Mouse (Mus musculus) lung, postnatal 0 days (tissue): Measurements from ENCODE around the gene Tlk1. TPM values are rescaled to one million over a fixed set of nuclear protein-coding genes. Genes with fewer than 3 reads are reported as not detected.

Source experiments
- ATAC-seq: fragments of 200-750 bp; cut with Nextera tagmentation; 2 replicates; pipeline ENCODE4 v1.8.0; 2017; ENCODE audit warnings: moderate library complexity
- DNase-seq: peaks from one replicate; pipeline ENCODE4 v3.0.0-alpha.2; 2016; ENCODE audit warnings: low spot score
- H3K27ac ChIP-seq: fragments of 300-500 bp; sonication (generic); 2 replicates; pipeline ENCODE4 v1.5.1; 2014; ENCODE audit warnings: antibody characterized with exemption, mild to moderate bottlenecking, low read length, mixed read lengths
- H3K27me3 ChIP-seq: fragments of 300-500 bp; sonication (generic); replicated peaks from 2 replicates; pipeline ENCODE4 v1.6.1; 2014; ENCODE audit warnings: low read length, mixed read lengths; ENCODE audit not compliant: insufficient read depth
- H3K36me3 ChIP-seq: fragments of 300-500 bp; sonication (generic); 2 replicates; pipeline ENCODE4 v1.6.1; 2014; ENCODE audit warnings: low read length, mixed read lengths; ENCODE audit not compliant: insufficient read depth
- H3K4me1 ChIP-seq: fragments of 300-500 bp; sonication (generic); 2 replicates; pipeline ENCODE4 v1.6.1; 2014; ENCODE audit warnings: antibody characterized with exemption, low read depth, low read length, mixed read lengths; ENCODE audit not compliant: insufficient read depth
- H3K4me2 ChIP-seq: fragments of 300-500 bp; sonication (generic); replicated peaks from 2 replicates; pipeline ENCODE4 v1.6.1; 2014; ENCODE audit warnings: low read depth, mild to moderate bottlenecking, low read length, moderate library complexity, mixed read lengths
- H3K4me3 ChIP-seq: fragments of 300-500 bp; sonication (generic); 2 replicates; pipeline ENCODE4 v1.5.1; 2014; ENCODE audit warnings: low read depth, low read length
- H3K9ac ChIP-seq: fragments of 300-500 bp; sonication (generic); replicated peaks from 2 replicates; pipeline ENCODE4 v1.6.1; 2014; ENCODE audit warnings: low read depth, mild to moderate bottlenecking
- H3K9me3 ChIP-seq: fragments of 300-500 bp; sonication (generic); 2 replicates; pipeline ENCODE4 v1.6.1; 2016; ENCODE audit warnings: low read length, mixed read lengths
- CTCF ChIP-seq: IDR thresholded peaks from 2 replicates; pipeline ENCODE4 v1.5.1; 2016; ENCODE audit warnings: antibody characterized with exemption, mild to moderate bottlenecking
- EP300 ChIP-seq: IDR thresholded peaks from 2 replicates; pipeline ENCODE4 v1.6.1; 2016; ENCODE audit warnings: antibody characterized with exemption, mild to moderate bottlenecking, control low read depth
- WGBS: fragments of 180-500 bp; shearing (Covaris S2); extraction: QIAGEN DNeasy Blood & Tissue Kit; methylation state at CpG from one replicate; pipeline ENCODE4 v1.1.7; 2014; 5-methylcytosine and 5-hydroxymethylcytosine counted together
- polyA plus RNA-seq: library from polyadenylated mRNA; unstranded; fragments of >200 nt; fragmentation: Nextera tagmentation; extraction: Ambion mirVana; gene quantifications from 2 replicates; pipeline ENCODE4 v1.2.1, GENCODE M21; 2015

Tlk1 gene
- polyA plus RNA-seq, 1 experiment from 2014 or later: 23.7 TPM

DNA sequence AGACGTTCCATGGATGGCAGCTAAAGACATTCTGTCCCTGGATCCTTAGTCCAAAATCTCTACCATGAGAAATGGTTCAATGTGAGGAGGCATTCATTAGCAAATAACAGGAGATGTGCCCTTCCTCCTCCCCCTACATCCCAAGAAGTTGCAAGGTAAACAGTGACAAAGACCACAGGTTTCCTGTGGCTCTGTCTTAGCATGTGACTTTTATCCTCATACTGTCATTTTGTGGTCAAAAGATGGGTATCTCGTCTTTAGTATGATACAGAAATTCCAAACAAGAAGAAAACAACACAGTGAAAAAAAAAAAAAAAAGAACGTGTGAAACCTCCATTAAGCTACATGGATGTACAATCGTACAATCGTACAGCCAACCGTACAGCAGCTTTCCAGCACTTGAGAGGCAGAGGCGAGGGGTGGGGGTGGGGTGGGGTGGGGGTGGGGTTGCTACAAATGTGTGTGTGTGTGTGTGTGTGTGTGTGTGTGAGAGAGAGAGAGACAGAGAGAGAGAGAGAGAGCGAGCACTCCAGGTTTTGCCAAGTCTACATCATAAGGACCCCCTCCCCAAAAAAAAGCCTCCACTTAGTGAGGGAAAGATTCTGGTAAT is 26.8 kb upstream of the Tlk1 start:
- H3K4me1 ChIP-seq: no peaks in the 10 kb centered on the region
- no peaks in the 10 kb centered on the region for H3K36me3 ChIP-seq
- DNase-seq (no peak), ATAC-seq (no peak)
- no peak overlapping the region for H3K4me3 ChIP-seq
- no peak overlapping the region for H3K27ac ChIP-seq
- TF ChIP-seq EP300: no peak
- no peak for TF ChIP-seq CTCF
- H3K27me3 ChIP-seq: no peaks in the 10 kb centered on the region
- H3K4me2 ChIP-seq: no peak overlapping the region
- H3K9me3 ChIP-seq: no peaks in the 10 kb centered on the region
- H3K9ac ChIP-seq: no peak overlapping the region
- WGBS: 37% methylated on average over 8 of the region's 8 CpGs

DNA sequence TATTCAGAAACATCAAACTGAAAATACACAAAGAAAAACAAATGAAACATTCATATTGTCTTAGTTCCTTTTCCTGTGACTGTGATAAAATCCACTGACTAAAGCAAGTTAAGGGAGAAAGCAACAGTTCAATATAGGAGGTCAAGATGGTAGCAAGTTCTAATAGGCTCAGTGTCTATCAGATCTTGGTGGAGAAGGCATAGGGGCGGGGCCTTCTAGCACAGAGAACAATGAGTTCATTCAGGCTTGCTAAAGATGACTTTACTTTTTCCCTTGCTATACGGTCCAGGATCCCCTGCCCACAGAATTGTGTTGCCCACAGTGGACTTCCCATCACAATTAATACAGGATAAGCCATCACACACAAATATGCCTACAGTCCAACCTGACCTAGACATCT is 20.3 kb upstream of the Tlk1 start:
- H3K4me3 ChIP-seq: no peak overlapping the region
- 61% methylated on average over 2 of the region's 2 CpGs for WGBS

GRCm38 (mm10) chr2:70844694-70845395 is 19.3 kb upstream of the Tlk1 start:
- Histone ChIP-seq H3K36me3 (no peaks in the 10 kb centered on the region), H3K4me2 (no peak overlapping the region)
- DNase-seq: no peak

More for the DNA sequence above, 20.3 kb upstream of the Tlk1 start:
- Histone ChIP-seq H3K9me3 (no peaks in the 10 kb centered on the region), H3K4me1 (no peaks in the 10 kb centered on the region), H3K27ac (no peak overlapping the region), H3K4me2 (no peak overlapping the region), H3K36me3 (no peaks in the 10 kb centered on the region), H3K27me3 (no peaks in the 10 kb centered on the region), H3K9ac (no peak overlapping the region)
- TF ChIP-seq CTCF: no peak
- DNase-seq: no peak
- ATAC-seq: no peak

GRCm38 (mm10) chr2:70842049-70842618 is 16.6 kb upstream of the Tlk1 start:
- ATAC-seq: no peak
- Histone ChIP-seq H3K27me3 (no peaks in the 10 kb centered on the region), H3K27ac (no peak overlapping the region), H3K36me3 (no peaks in the 10 kb centered on the region), H3K4me1 (no peaks in the 10 kb centered on the region), H3K9me3 (no peaks in the 10 kb centered on the region), H3K4me2 (no peak overlapping the region), H3K9ac (no peak overlapping the region), H3K4me3 (no peak overlapping the region)
- 47% methylated on average over 13 of the region's 13 CpGs for WGBS
- no peak for DNase-seq
- TF ChIP-seq EP300: no peak

More at GRCm38 (mm10) chr2:70844694-70845395, 19.3 kb upstream of the Tlk1 start:
- WGBS: 76% methylated on average over 9 of the region's 9 CpGs
- Histone ChIP-seq H3K4me1 (no peaks in the 10 kb centered on the region), H3K27me3 (no peaks in the 10 kb centered on the region), H3K27ac (no peak overlapping the region), H3K4me3 (no peak overlapping the region), H3K9me3 (no peaks in the 10 kb centered on the region), H3K9ac (no peak overlapping the region)
- ATAC-seq: no peak
- TF ChIP-seq EP300: no peak
- no peak for TF ChIP-seq CTCF

DNA sequence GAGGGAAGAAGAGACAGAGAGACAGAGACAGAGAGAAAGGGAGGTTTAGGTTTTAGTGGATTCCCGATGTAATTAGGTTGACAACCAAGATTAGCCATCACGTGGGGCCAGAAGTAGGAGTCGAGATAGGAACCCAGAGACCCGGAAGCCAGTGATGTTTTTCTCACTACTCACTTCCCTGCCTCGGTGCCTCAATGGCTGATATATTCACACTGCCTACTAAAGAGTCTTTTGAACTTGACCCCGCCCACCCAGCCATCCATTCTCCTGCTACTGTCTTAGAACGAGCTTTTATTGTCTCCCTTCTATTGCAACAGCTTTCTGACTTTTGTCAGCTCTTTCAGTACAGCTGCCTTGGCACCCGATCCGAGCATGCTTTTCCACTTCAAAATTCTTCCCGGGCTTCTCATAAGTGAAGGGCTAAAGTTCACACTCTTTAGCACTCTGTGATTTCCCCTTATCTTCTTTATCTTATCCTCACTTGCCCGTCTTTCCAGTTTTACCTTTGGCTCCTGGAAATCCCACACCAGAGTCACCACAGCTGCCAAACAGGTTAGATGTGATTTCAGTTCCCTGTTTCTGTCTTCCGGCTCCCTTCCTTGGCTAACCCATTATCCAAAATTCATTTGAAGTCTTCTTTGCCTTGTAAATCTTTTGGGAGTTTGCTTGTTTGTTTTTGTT is 13.1 kb upstream of the Tlk1 start:
- Histone ChIP-seq H3K27me3 (no peaks in the 10 kb centered on the region), H3K4me3 (no peak overlapping the region), H3K9ac (no peak overlapping the region), H3K9me3 (no peaks in the 10 kb centered on the region), H3K27ac (no peak overlapping the region), H3K4me1 (no peaks in the 10 kb centered on the region), H3K4me2 (peak overlapping the region; percentile 27; the same call in 1 of the 2 replicates), H3K36me3 (no peaks in the 10 kb centered on the region)
- no peak for TF ChIP-seq CTCF
- no peak for TF ChIP-seq EP300
- 19% methylated on average over 12 of the region's 12 CpGs for WGBS
- no peak for ATAC-seq
- DNase-seq: peak; percentile 39

DNA sequence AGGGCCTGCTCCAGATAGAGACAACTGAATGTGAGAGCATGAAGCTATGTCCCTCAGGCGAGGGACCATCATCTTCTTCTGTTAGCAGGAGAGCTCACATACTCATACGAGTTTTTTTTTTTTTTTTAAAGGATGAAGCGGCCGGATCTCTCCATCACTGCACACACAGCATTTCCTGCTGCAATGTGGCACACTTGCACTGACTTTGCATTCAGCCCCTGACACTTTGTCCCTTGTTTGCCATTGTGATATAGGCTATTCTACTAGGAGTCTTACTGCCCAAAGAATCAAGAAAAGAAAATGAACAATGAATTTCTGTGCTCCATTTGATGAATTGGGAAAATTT is 10.8 kb upstream of the Tlk1 start:
- no peak for DNase-seq
- no peak overlapping the region for H3K4me3 ChIP-seq
- no peak for ATAC-seq
- no peaks in the 10 kb centered on the region for H3K4me1 ChIP-seq
- H3K27ac ChIP-seq: no peak overlapping the region
- TF ChIP-seq CTCF: no peak
- TF ChIP-seq EP300: no peak
- H3K4me2 ChIP-seq: no peak overlapping the region
- no peaks in the 10 kb centered on the region for H3K36me3 ChIP-seq
- 48% methylated on average over 4 of the region's 4 CpGs for WGBS
- H3K27me3 ChIP-seq: no peaks in the 10 kb centered on the region
- H3K9me3 ChIP-seq: no peaks in the 10 kb centered on the region
- no peak overlapping the region for H3K9ac ChIP-seq
